Mouse (Mus musculus) MEL (cell line): ENCODE data around the gene Gm3435. TPM values are rescaled to one million over a fixed set of nuclear protein-coding genes. Genes with fewer than 3 reads are reported as not detected.

ENCODE experiments used
- DNase-seq: peaks from one replicate; pipeline ENCODE4 v3.0.0; 2011; ENCODE audit warnings: low read depth, low spot score
- H3K27ac ChIP-seq: 2 replicates; pipeline ENCODE4 v1.5.1; 2012; ENCODE audit warnings: low read depth, mild to moderate bottlenecking, control low read depth, low read length, moderate library complexity; ENCODE audit not compliant: control insufficient read depth
- H3K27me3 ChIP-seq, 2 experiments: fragments of 150-350 bp in 1 of 2; sonication (generic) in 1 of 2; 2 replicates each; pipeline ENCODE4 v1.6.1; 2012; ENCODE audit warnings: low read length in 2 of 2, mild to moderate bottlenecking in 2 of 2, improper control_type of control experiment in 1 of 2, moderate library complexity in 1 of 2; ENCODE audit not compliant: insufficient read depth in 2 of 2, control insufficient read depth in 1 of 2
- H3K36me3 ChIP-seq, 2 experiments: 2 replicates each; pipeline ENCODE4 v1.6.1; 2012 to 2014; ENCODE audit warnings: low read length in 2 of 2, improper control_type of control experiment in 1 of 2, inconsistent platforms in 1 of 2, mild to moderate bottlenecking in 1 of 2; ENCODE audit not compliant: insufficient read depth in 2 of 2, control insufficient read depth in 1 of 2
- H3K4me1 ChIP-seq, 2 experiments: fragments of 150-350 bp in 1 of 2; sonication (generic) in 1 of 2; 2 replicates each; pipeline ENCODE4 v1.6.1; 2012; ENCODE audit warnings: low read length in 2 of 2, improper control_type of control experiment in 1 of 2, mild to moderate bottlenecking in 1 of 2; ENCODE audit not compliant: insufficient read depth in 2 of 2, control insufficient read depth in 1 of 2
- H3K4me3 ChIP-seq, 2 experiments: fragments of 150-350 bp in 1 of 2; sonication (generic) in 1 of 2; 2 replicates each; pipeline ENCODE4 v1.5.1; 2012; ENCODE audit warnings: low read depth in 2 of 2, low read length in 2 of 2, mild to moderate bottlenecking in 2 of 2, moderate library complexity in 2 of 2, control low read depth in 1 of 2, improper control_type of control experiment in 1 of 2; ENCODE audit not compliant: control insufficient read depth in 1 of 2, insufficient read depth in 1 of 2
- H3K79me2 ChIP-seq: 2 replicates; pipeline ENCODE4 v1.6.1; 2012; ENCODE audit warnings: mild to moderate bottlenecking, low read length, moderate library complexity; ENCODE audit not compliant: control insufficient read depth, poor library complexity, insufficient read depth
- H3K9ac ChIP-seq: 2 replicates; pipeline ENCODE4 v1.6.1; 2012; ENCODE audit warnings: low read depth, mild to moderate bottlenecking, control low read depth, low read length, moderate library complexity; ENCODE audit not compliant: control insufficient read depth, poor library complexity, severe bottlenecking
- H3K9me3 ChIP-seq: fragments of 150-350 bp; sonication (generic); replicated peaks from 2 replicates; pipeline ENCODE4 v1.6.1; 2012; ENCODE audit warnings: mild to moderate bottlenecking, low read length, improper control_type of control experiment, moderate library complexity; ENCODE audit not compliant: insufficient read depth
- BHLHE40 ChIP-seq: IDR thresholded peaks from 2 replicates; pipeline ENCODE4 v1.6.1; 2012; ENCODE audit warnings: low read depth, mild to moderate bottlenecking, inconsistent platforms, low read length, improper control_type of control experiment, borderline replicate concordance
- CHD1 ChIP-seq: IDR thresholded peaks from 2 replicates; pipeline ENCODE4 v1.6.1; 2012; ENCODE audit warnings: low read depth, mild to moderate bottlenecking, inconsistent platforms, low read length, improper control_type of control experiment
- CTCF ChIP-seq, 3 experiments: IDR thresholded peaks in 2 of 3; conservative IDR thresholded peaks in 1 of 3; 2 replicates each; pipeline ENCODE4 v1.5.1; 2011 to 2012; ENCODE audit warnings: low read length in 3 of 3, low read depth in 2 of 3, mild to moderate bottlenecking in 2 of 3, improper control_type of control experiment in 1 of 3, inconsistent platforms in 1 of 3, mixed read lengths in 1 of 3, moderate library complexity in 1 of 3; ENCODE audit not compliant: control insufficient read depth in 1 of 3, insufficient read depth in 1 of 3, poor library complexity in 1 of 3, severe bottlenecking in 1 of 3
- E2F4 ChIP-seq: IDR thresholded peaks from 2 replicates; pipeline ENCODE4 v1.6.1; 2011; ENCODE audit warnings: low read depth, low read length, improper control_type of control experiment, borderline replicate concordance
- HCFC1 ChIP-seq: IDR thresholded peaks from 2 replicates; pipeline ENCODE4 v1.6.1; 2012; ENCODE audit warnings: low read depth, mild to moderate bottlenecking, inconsistent platforms, low read length, improper control_type of control experiment, moderate library complexity
- KAT2A ChIP-seq: conservative IDR thresholded peaks from 2 replicates; pipeline ENCODE4 v1.6.1; 2012; ENCODE audit warnings: low read depth, low read length, improper control_type of control experiment, inconsistent platforms
- MAFK ChIP-seq: IDR thresholded peaks from 2 replicates; pipeline ENCODE4 v1.6.1; 2011; ENCODE audit warnings: low read depth, mild to moderate bottlenecking, low read length, improper control_type of control experiment, borderline replicate concordance
- MYB ChIP-seq: IDR thresholded peaks from 2 replicates; pipeline ENCODE4 v1.6.1; 2011; ENCODE audit warnings: mild to moderate bottlenecking, low read depth, low read length, improper control_type of control experiment
- NELFE ChIP-seq: IDR thresholded peaks from 2 replicates; pipeline ENCODE4 v1.6.1; 2011; ENCODE audit warnings: low read depth, low read length, improper control_type of control experiment
- NRF1 ChIP-seq: IDR thresholded peaks from 2 replicates; pipeline ENCODE4 v1.6.1; 2014; ENCODE audit warnings: low read depth, mild to moderate bottlenecking, inconsistent platforms, low read length, improper control_type of control experiment, moderate library complexity; ENCODE audit not compliant: poor library complexity, insufficient read depth, severe bottlenecking
- POLR2AphosphoS2 ChIP-seq: IDR thresholded peaks from 2 replicates; pipeline ENCODE4 v1.6.1; 2011; ENCODE audit warnings: low read length, improper control_type of control experiment
- RAD21 ChIP-seq: IDR thresholded peaks from 2 replicates; pipeline ENCODE4 v1.6.1; 2011; ENCODE audit warnings: mild to moderate bottlenecking, low read depth, low read length, improper control_type of control experiment
- RCOR1 ChIP-seq: IDR thresholded peaks from 2 replicates; pipeline ENCODE4 v1.6.1; 2012; ENCODE audit warnings: low read depth, mild to moderate bottlenecking, inconsistent platforms, low read length, improper control_type of control experiment
- SIN3A ChIP-seq: IDR thresholded peaks from 2 replicates; pipeline ENCODE4 v1.6.1; 2012; ENCODE audit warnings: low read length, improper control_type of control experiment, inconsistent platforms
- SMC3 ChIP-seq: IDR thresholded peaks from 2 replicates; pipeline ENCODE4 v1.6.1; 2011; ENCODE audit warnings: low read depth, low read length, improper control_type of control experiment
- TAL1 ChIP-seq: IDR thresholded peaks from 2 replicates; pipeline ENCODE4 v1.6.1; 2012; ENCODE audit warnings: mild to moderate bottlenecking, inconsistent platforms, low read length, moderate library complexity, mixed read lengths
- USF1 ChIP-seq: IDR thresholded peaks from 2 replicates; pipeline ENCODE4 v1.6.1; 2014; ENCODE audit warnings: low read depth, mild to moderate bottlenecking, inconsistent platforms, low read length, improper control_type of control experiment, moderate library complexity
- ZKSCAN1 ChIP-seq: IDR thresholded peaks from 2 replicates; pipeline ENCODE4 v1.6.1; 2012; ENCODE audit warnings: low read depth, mild to moderate bottlenecking, inconsistent platforms, low read length, improper control_type of control experiment, moderate library complexity
- ZNF384 ChIP-seq: IDR thresholded peaks from 2 replicates; pipeline ENCODE4 v1.6.1; 2012; ENCODE audit warnings: low read depth, mild to moderate bottlenecking, inconsistent platforms, low read length, improper control_type of control experiment
- polyA plus RNA-seq, 2 experiments: library from polyadenylated mRNA; stranded (reverse) in 1 of 2; unstranded in 1 of 2; fragments of >175 nt in 1 of 2; fragments of >200 nt in 1 of 2; gene quantifications; 2 replicates each; pipeline versions ENCODE4 v1.2.1 to v1.2.4; 2012; ENCODE audit warnings: low replicate concordance in 2 of 2, low read depth in 1 of 2; ENCODE audit not compliant: insufficient read length in 2 of 2, insufficient read depth in 1 of 2, missing spikeins in 1 of 2
- total RNA-seq: library from RNA; depleted of rRNA; stranded (reverse); fragments of 300-350 nt; gene quantifications from 2 replicates; pipeline ENCODE4 v1.2.3, GENCODE M21; 2012; rRNA removed

The Gm3435 gene
- total and polyA plus RNA-seq, 3 experiments: 1.1 to 3.6 TPM; not detected in 1

GRCm38 (mm10) chr17:15068040-15068792, 58.2 kb downstream of the Gm3435 start:
- no peaks in the 10 kb centered on the region for H3K9me3 ChIP-seq
- peaks cover 0 to 1% of the 10 kb centered on the region in 2 experiments; a peak in 1 of 4 replicates for H3K36me3 ChIP-seq
- H3K79me2 ChIP-seq: no peaks in the 10 kb centered on the region
- H3K4me1 ChIP-seq: no peaks in the 10 kb centered on the region
- no peak overlapping the region for H3K9ac ChIP-seq
- TF ChIP-seq MAFK (0 out of 2 replicates have a peak, but pooled peaks have one; percentile 12), CHD1 (no peak)
- H3K27ac ChIP-seq: no peak overlapping the region
- no peak overlapping the region for H3K4me3 ChIP-seq
- H3K27me3 ChIP-seq: no peaks in the 10 kb centered on the region
- DNase-seq: no peak

- TF ChIP-seq BHLHE40 (no peak), CTCF (IDR thresholded peaks at IDR 0.05 in 2 of 3, conservative IDR thresholded peaks at IDR 0.05 in 1 of 3; ENCODE audit: control insufficient read depth in 1 of 3, insufficient read depth in 1 of 3, low read depth in 2 of 3, low read length in 3 of 3, poor library complexity in 1 of 3, severe bottlenecking in 1 of 3) (no peak), SMC3 (no peak), USF1 (no peak), NELFE (no peak), KAT2A (no peak), MYB (no peak), NRF1 (no peak), SIN3A (no peak), RCOR1 (no peak), HCFC1 (no peak), RAD21 (no peak), ZKSCAN1 (no peak), CHD1 (no peak), ZNF384 (no peak), TAL1 (no peak), E2F4 (no peak), POLR2AphosphoS2 (no peak)
- H3K27ac ChIP-seq: no peak overlapping the region
- no peaks in the 10 kb centered on the region for H3K27me3 ChIP-seq
- no peaks in the 10 kb centered on the region for H3K79me2 ChIP-seq
- no peak overlapping the region for H3K9ac ChIP-seq
- no peak for DNase-seq
- H3K9me3 ChIP-seq: no peaks in the 10 kb centered on the region
- H3K4me1 ChIP-seq: no peaks in the 10 kb centered on the region
- H3K36me3 ChIP-seq: no peaks in the 10 kb centered on the region
- no peak overlapping the region for H3K4me3 ChIP-seq
These were observed 59.1 kb downstream of the Gm3435 start for GRCm38 (mm10) chr17:15069124-15069523.

Other genes with a start within 250 kb of the Gm3435 start
- gene Wdr27, start 67.0 kb upstream of the Gm3435 start, total RNA-seq: 0.10 and 0.69 TPM in 2 replicates
- 1 to 10 TPM in 1 of 2 experiments, not detected in 1; 1.4 TPM for gene Wdr27, start 67.0 kb upstream of the Gm3435 start, polyA plus RNA-seq
- gene 1600012H06Rik, start 67.0 kb upstream of the Gm3435 start, total RNA-seq: 3.8 and 5.0 TPM in 2 replicates
- 1 to 10 TPM in 1 of 2 experiments, not detected in 1; 6.5 TPM for gene 1600012H06Rik, start 67.0 kb upstream of the Gm3435 start, polyA plus RNA-seq
- 185 and 216 TPM in 2 replicates for gene Phf10, start 48.9 kb upstream of the Gm3435 start, total RNA-seq
- 100 to 1,000 TPM; 265 to 627 TPM for gene Phf10, start 48.9 kb upstream of the Gm3435 start, polyA plus RNA-seq
- 11.8 and 13.4 TPM in 2 replicates for gene 9030025P20Rik, start 31.7 kb upstream of the Gm3435 start, total RNA-seq
- gene 9030025P20Rik, start 31.7 kb upstream of the Gm3435 start, polyA plus RNA-seq: 10 to 100 TPM in 1 of 2 experiments, not detected in 1; 15.5 TPM
- 3.9 and 5.2 TPM in 2 replicates for gene Gm3417, start 31.4 kb upstream of the Gm3435 start, total RNA-seq
- gene Gm3417, start 31.4 kb upstream of the Gm3435 start, polyA plus RNA-seq: 1 to 10 TPM in 1 of 2 experiments, not detected in 1; 2.0 TPM
- gene Ermard, start 31.0 kb downstream of the Gm3435 start, total RNA-seq: 27.6 and 28.2 TPM in 2 replicates
- gene Ermard, start 31.0 kb downstream of the Gm3435 start, polyA plus RNA-seq: 10 to 100 TPM in 1 of 2 experiments, not detected in 1; 47.0 TPM
- gene Tcte3, start 31.3 kb downstream of the Gm3435 start, total RNA-seq: 7.3 and 10.3 TPM in 2 replicates
- gene Tcte3, start 31.3 kb downstream of the Gm3435 start, polyA plus RNA-seq: 10 to 100 TPM in 1 of 2 experiments, not detected in 1; 13.8 TPM
- gene Gm3448, start 31.4 kb downstream of the Gm3435 start, total RNA-seq: 4.4 and 8.1 TPM in 2 replicates
- gene Gm3448, start 31.4 kb downstream of the Gm3435 start, polyA plus RNA-seq: 1 to 10 TPM in 1 of 2 experiments, not detected in 1; 1.8 TPM